Mouse (Mus musculus) intestine, embryonic 16.5 days (tissue): ENCODE measurements around the gene Aif1l. TPM values are rescaled to one million over a fixed set of nuclear protein-coding genes. Genes with fewer than 3 reads are reported as not detected.

Experiments used
- ATAC-seq: fragments of 200-750 bp; cut with Nextera tagmentation; 2 replicates; pipeline ENCODE4 v1.8.0; 2017; ENCODE audit warnings: moderate TSS enrichment, moderate library complexity
- H3K27ac ChIP-seq: fragments of 300-500 bp; sonication (generic); 2 replicates; pipeline ENCODE4 v1.5.1; 2014; ENCODE audit warnings: mild to moderate bottlenecking, low read length
- H3K27me3 ChIP-seq: fragments of 300-500 bp; sonication (generic); replicated peaks from 2 replicates; pipeline ENCODE4 v1.6.1; 2014; ENCODE audit warnings: low read length, control low read depth, mixed read lengths; ENCODE audit not compliant: control insufficient read depth, insufficient read depth
- H3K36me3 ChIP-seq: fragments of 300-500 bp; sonication (generic); 2 replicates; pipeline ENCODE4 v1.6.1; 2014; ENCODE audit warnings: low read length, control low read depth; ENCODE audit not compliant: control insufficient read depth, insufficient read depth
- H3K4me1 ChIP-seq: fragments of 300-500 bp; sonication (generic); 2 replicates; pipeline ENCODE4 v1.6.1; 2014; ENCODE audit warnings: low read length, control low read depth, mixed read lengths; ENCODE audit not compliant: control insufficient read depth, insufficient read depth
- H3K4me2 ChIP-seq: fragments of 300-500 bp; sonication (generic); 2 replicates; pipeline ENCODE4 v1.6.1; 2014; ENCODE audit warnings: low read depth, low read length, control low read depth
- H3K4me3 ChIP-seq: fragments of 300-500 bp; sonication (generic); 2 replicates; pipeline ENCODE4 v1.5.1; 2014; ENCODE audit warnings: mild to moderate bottlenecking, low read length
- H3K9ac ChIP-seq: fragments of 300-500 bp; sonication (generic); 2 replicates; pipeline ENCODE4 v1.6.1; 2014; ENCODE audit warnings: low read depth, low read length
- H3K9me3 ChIP-seq: fragments of 300-500 bp; sonication (generic); 2 replicates; pipeline ENCODE4 v1.6.1; 2016; ENCODE audit warnings: low read length, control low read depth; ENCODE audit not compliant: control insufficient read depth
- WGBS: fragments of 180-500 bp; shearing (Covaris S2); extraction: QIAGEN DNeasy Blood & Tissue Kit; methylation state at CpG from one replicate; pipeline ENCODE4 v1.1.7; 2014; 5-methylcytosine and 5-hydroxymethylcytosine counted together
- polyA plus RNA-seq: library from polyadenylated mRNA; unstranded; fragments of >200 nt; fragmentation: Nextera tagmentation; extraction: Ambion mirVana; gene quantifications from 2 replicates; pipeline ENCODE4 v1.2.1, GENCODE M21; 2015

Gene Aif1l
- polyA plus RNA-seq, 1 experiment from 2014 or later, result 10.9 TPM

GRCm38 (mm10) chr2:31915112-31915511, 34.8 kb upstream of the Aif1l start:
- Histone ChIP-seq H3K27me3 (no peaks in the 10 kb centered on the region), H3K4me3 (no peak overlapping the region), H3K9ac (no peak overlapping the region), H3K36me3 (no peaks in the 10 kb centered on the region), H3K9me3 (no peaks in the 10 kb centered on the region), H3K27ac (no peak overlapping the region), H3K4me2 (no peak overlapping the region), H3K4me1 (no peaks in the 10 kb centered on the region)
- 22% methylated on average over 4 of the region's 4 CpGs for WGBS
- ATAC-seq, result no peak

- Histone ChIP-seq H3K36me3 (no peaks in the 10 kb centered on the region), H3K9ac (no peak overlapping the region), H3K27ac (no peak overlapping the region), H3K9me3 (no peaks in the 10 kb centered on the region), H3K4me2 (no peak overlapping the region), H3K27me3 (no peaks in the 10 kb centered on the region), H3K4me3 (no peak overlapping the region), H3K4me1 (no peaks in the 10 kb centered on the region)
- ATAC-seq, result no peak
- 22% methylated on average over 4 of the region's 4 CpGs for WGBS
These were observed 32.3 kb upstream of the Aif1l start for GRCm38 (mm10) chr2:31917636-31918035.

- no peak overlapping the region for H3K4me3 ChIP-seq
- H3K9ac ChIP-seq, result no peak overlapping the region
- no peaks in the 10 kb centered on the region for H3K36me3 ChIP-seq
- no peaks in the 10 kb centered on the region for H3K27me3 ChIP-seq
- H3K4me2 ChIP-seq, result no peak overlapping the region
- no peaks in the 10 kb centered on the region for H3K4me1 ChIP-seq
- H3K27ac ChIP-seq, result no peak overlapping the region
- ATAC-seq, result no peak
- 72% methylated on average over 4 of the region's 4 CpGs for WGBS
- H3K9me3 ChIP-seq, result no peaks in the 10 kb centered on the region
These were observed 26.3 kb upstream of the Aif1l start for GRCm38 (mm10) chr2:31923645-31924044.

GRCm38 (mm10) chr2:31924811-31925210, 25.1 kb upstream of the Aif1l start:
- WGBS, result 25% methylated on average over 9 of the region's 9 CpGs
- no peak overlapping the region for H3K4me3 ChIP-seq
- no peak overlapping the region for H3K4me2 ChIP-seq
- no peak for ATAC-seq
- H3K27ac ChIP-seq, result no peak overlapping the region
- H3K9me3 ChIP-seq, result no peaks in the 10 kb centered on the region
- no peak overlapping the region for H3K9ac ChIP-seq
- no peaks in the 10 kb centered on the region for H3K36me3 ChIP-seq
- H3K4me1 ChIP-seq, result no peaks in the 10 kb centered on the region
- H3K27me3 ChIP-seq, result no peaks in the 10 kb centered on the region

GRCm38 (mm10) chr2:31925936-31926335, 24.0 kb upstream of the Aif1l start:
- H3K9me3 ChIP-seq, result no peaks in the 10 kb centered on the region
- H3K36me3 ChIP-seq, result no peaks in the 10 kb centered on the region
- WGBS, result 64% methylated on average over 4 of the region's 4 CpGs
- no peak overlapping the region for H3K4me2 ChIP-seq
- no peak overlapping the region for H3K4me3 ChIP-seq
- H3K4me1 ChIP-seq, result no peaks in the 10 kb centered on the region
- ATAC-seq, result no peak
- H3K27me3 ChIP-seq, result no peaks in the 10 kb centered on the region
- H3K9ac ChIP-seq, result no peak overlapping the region
- no peak overlapping the region for H3K27ac ChIP-seq

GRCm38 (mm10) chr2:31929664-31930063, 20.3 kb upstream of the Aif1l start:
- Histone ChIP-seq H3K27me3 (no peaks in the 10 kb centered on the region), H3K9ac (no peak overlapping the region), H3K9me3 (no peaks in the 10 kb centered on the region), H3K36me3 (no peaks in the 10 kb centered on the region), H3K4me1 (no peaks in the 10 kb centered on the region), H3K4me3 (no peak overlapping the region), H3K27ac (no peak overlapping the region), H3K4me2 (no peak overlapping the region)
- ATAC-seq, result no peak
- 77% methylated on average over 3 of the region's 3 CpGs for WGBS

GRCm38 (mm10) chr2:31934551-31934950, 15.4 kb upstream of the Aif1l start:
- no peak for ATAC-seq
- Histone ChIP-seq H3K4me3 (no peak overlapping the region), H3K36me3 (no peaks in the 10 kb centered on the region), H3K27me3 (no peaks in the 10 kb centered on the region), H3K27ac (no peak overlapping the region), H3K4me1 (no peaks in the 10 kb centered on the region), H3K4me2 (no peak overlapping the region), H3K9ac (no peak overlapping the region), H3K9me3 (no peaks in the 10 kb centered on the region)
- 50% methylated on average over 4 of the region's 4 CpGs for WGBS

- no peak for ATAC-seq
- no peak overlapping the region for H3K4me2 ChIP-seq
- no peak overlapping the region for H3K27ac ChIP-seq
- 23% methylated on average over 4 of the region's 4 CpGs for WGBS
- no peak overlapping the region for H3K9ac ChIP-seq
- no peaks in the 10 kb centered on the region for H3K36me3 ChIP-seq
- no peak overlapping the region for H3K4me3 ChIP-seq
- no peaks in the 10 kb centered on the region for H3K9me3 ChIP-seq
- no peaks in the 10 kb centered on the region for H3K4me1 ChIP-seq
- no peaks in the 10 kb centered on the region for H3K27me3 ChIP-seq
These were observed 14.9 kb upstream of the Aif1l start for GRCm38 (mm10) chr2:31935054-31935453.

- Histone ChIP-seq H3K9ac (no peak overlapping the region), H3K4me3 (no peak overlapping the region), H3K9me3 (no peaks in the 10 kb centered on the region), H3K4me1 (no peaks in the 10 kb centered on the region), H3K4me2 (no peak overlapping the region), H3K27ac (no peak overlapping the region), H3K27me3 (no peaks in the 10 kb centered on the region), H3K36me3 (no peaks in the 10 kb centered on the region)
- WGBS, result 74% methylated on average over 1 of the region's 1 CpGs
- ATAC-seq, result no peak
These were observed 11.6 kb upstream of the Aif1l start for GRCm38 (mm10) chr2:31938298-31938697.

GRCm38 (mm10) chr2:31943011-31943410, 6.9 kb upstream of the Aif1l start:
- no peak overlapping the region for H3K27ac ChIP-seq
- no peaks in the 10 kb centered on the region for H3K9me3 ChIP-seq
- no peak for ATAC-seq
- no peaks in the 10 kb centered on the region for H3K4me1 ChIP-seq
- no peak overlapping the region for H3K4me2 ChIP-seq
- no peaks in the 10 kb centered on the region for H3K27me3 ChIP-seq
- H3K4me3 ChIP-seq, result no peak overlapping the region
- H3K36me3 ChIP-seq, result no peaks in the 10 kb centered on the region
- 70% methylated on average over 4 of the region's 4 CpGs for WGBS
- H3K9ac ChIP-seq, result no peak overlapping the region
